Mouse (Mus musculus): Measurements from ENCODE around the gene Rhoj. TPM values are rescaled to one million over a fixed set of nuclear protein-coding genes. Genes with fewer than 3 reads are reported as not detected.
"Not testable (repeated sequence)": the region's sequence is repeated elsewhere in the genome, so short reads cannot be mapped to it uniquely, and the experiment has no call there.

Rhoj gene
- total RNA-seq, 2 experiments from 2014 or later: 14.2 to 15.3 TPM

- no peak for DNase-seq (ENCODE audit: low spot score)
Measured at GRCm38 (mm10) chr12:75348551-75348950, 40.4 kb downstream of the Rhoj start.

- DNase-seq (ENCODE audit: low spot score): not testable (repeated sequence)
Measured at GRCm38 (mm10) chr12:75349537-75349936, 41.4 kb downstream of the Rhoj start.

DNA sequence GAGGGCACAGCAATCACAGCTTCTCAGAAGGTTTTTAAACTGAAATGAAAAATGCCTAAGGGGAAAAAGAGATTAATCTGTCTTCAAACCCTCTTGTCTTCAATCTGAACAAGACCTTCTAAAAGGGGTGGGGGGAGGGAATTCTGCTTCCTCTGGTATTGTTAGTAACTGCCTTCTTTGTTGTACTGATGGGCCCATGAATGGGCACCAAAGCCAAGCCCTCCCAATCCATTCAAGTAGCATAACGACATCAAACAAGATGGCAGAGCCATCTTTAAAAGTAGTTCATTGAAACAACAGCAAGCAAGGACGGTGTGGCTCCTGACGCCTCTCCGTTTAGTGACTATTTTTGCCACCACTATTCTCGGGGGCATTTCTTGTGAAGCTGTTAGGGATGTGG is 42.6 kb downstream of the Rhoj start:
- DNase-seq (ENCODE audit: low spot score): no peak

DNA sequence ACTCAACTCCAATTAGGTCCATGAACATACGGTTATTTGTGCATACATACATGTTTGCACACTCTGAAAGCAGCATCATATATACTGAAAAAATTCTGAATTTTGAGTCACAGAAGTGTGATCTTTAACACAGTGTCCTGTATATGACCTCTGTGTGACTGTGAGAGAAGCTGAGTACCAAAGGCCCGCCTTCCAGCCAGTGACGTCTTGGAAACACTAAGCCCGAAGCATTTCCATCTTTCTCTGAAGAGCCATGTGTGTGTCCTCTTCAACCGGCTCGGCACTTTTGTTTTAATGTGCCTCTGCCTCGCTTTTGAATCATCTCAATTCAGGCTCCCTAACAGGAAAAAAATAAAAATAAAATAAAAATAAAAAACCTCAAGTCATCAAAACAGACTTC is 43.7 kb downstream of the Rhoj start:
- no peak for DNase-seq (ENCODE audit: low spot score)

- peak; percentile 53 for DNase-seq (ENCODE audit: low spot score)
Measured at GRCm38 (mm10) chr12:75352410-75352809, 44.3 kb downstream of the Rhoj start.

- DNase-seq (ENCODE audit: low spot score): no peak
Measured at GRCm38 (mm10) chr12:75354354-75354753, 46.2 kb downstream of the Rhoj start.

DNA sequence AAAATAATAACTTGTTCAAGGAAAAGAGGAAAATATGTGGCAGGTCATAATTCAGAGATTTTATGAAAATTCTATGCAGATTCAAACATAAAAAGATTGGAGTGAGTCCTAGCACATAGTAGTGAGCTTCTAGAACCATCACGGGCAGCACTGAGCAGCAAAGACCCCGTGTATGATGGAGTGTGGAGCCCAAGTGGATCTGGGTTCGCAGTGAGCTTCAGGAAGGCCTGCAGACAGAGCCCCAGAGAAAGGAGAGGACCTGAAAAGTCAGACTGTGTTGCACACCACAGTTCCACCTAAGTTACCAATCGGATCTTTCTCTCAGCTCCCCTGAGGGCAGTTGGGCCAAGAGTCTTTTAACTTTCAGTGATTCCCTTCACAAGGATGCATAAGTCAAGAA is 49.7 kb downstream of the Rhoj start:
- no peak for DNase-seq (ENCODE audit: low spot score)

DNA sequence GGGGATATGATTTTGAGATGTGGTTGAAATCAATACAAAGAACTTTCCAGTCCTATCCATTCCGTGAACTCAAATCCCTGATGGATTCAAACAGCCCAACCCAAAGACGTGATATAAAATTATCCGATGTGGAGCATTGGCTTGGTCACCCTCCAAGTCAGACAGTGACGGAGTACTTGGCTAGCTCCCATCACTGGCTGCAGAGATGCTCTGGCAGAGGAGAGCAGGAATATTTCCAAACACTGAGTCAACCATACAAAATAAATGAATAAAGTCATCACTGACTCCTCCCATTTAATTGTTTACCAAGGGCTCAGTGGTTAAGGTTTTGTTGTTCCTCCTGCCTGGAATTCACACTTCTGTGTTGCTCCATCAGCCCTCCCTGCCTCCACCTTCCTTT is 50.6 kb downstream of the Rhoj start:
- DNase-seq (ENCODE audit: low spot score): peak; percentile 84

GRCm38 (mm10) chr12:75359500-75359899 is 51.4 kb downstream of the Rhoj start:
- DNase-seq (ENCODE audit: low spot score): no peak

DNA sequence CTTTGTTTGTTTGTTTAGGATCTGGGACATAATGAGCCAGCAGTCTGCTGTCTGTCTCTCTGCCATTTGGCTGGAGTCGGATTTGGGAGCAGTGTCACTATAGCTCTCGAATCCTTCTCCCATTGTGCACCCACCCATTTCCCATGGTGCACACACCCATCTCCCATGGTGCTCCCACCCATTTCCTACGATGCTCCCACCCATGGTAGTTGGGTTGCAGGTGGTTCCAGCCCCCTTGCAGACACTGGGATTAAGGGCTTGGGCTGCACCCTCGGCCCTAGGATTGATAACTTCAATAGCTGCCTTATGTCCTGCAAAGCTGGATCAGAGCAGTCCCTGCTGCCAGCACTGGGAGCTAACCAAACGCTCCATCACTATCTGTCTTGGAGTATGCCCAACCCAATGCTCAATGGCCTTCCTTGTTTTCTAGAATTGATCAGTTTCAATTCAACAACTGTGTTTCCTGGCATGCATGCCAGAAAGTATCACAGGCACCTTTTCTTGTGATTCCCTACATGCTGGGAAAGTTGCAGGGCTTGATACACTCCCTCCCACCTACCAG is 51.9 kb downstream of the Rhoj start:
- no peak for DNase-seq (ENCODE audit: low spot score)

- no peak for DNase-seq (ENCODE audit: low spot score)
Measured at GRCm38 (mm10) chr12:75362456-75362855, 54.3 kb downstream of the Rhoj start.

GRCm38 (mm10) chr12:75364416-75364815 is 56.3 kb downstream of the Rhoj start:
- no peak for DNase-seq (ENCODE audit: low spot score)

GRCm38 (mm10) chr12:75365621-75366124 is 57.6 kb downstream of the Rhoj start:
- no peak for DNase-seq (ENCODE audit: low spot score)

- no peak for DNase-seq (ENCODE audit: low spot score)
Measured at GRCm38 (mm10) chr12:75367371-75367770, 59.2 kb downstream of the Rhoj start.

DNA sequence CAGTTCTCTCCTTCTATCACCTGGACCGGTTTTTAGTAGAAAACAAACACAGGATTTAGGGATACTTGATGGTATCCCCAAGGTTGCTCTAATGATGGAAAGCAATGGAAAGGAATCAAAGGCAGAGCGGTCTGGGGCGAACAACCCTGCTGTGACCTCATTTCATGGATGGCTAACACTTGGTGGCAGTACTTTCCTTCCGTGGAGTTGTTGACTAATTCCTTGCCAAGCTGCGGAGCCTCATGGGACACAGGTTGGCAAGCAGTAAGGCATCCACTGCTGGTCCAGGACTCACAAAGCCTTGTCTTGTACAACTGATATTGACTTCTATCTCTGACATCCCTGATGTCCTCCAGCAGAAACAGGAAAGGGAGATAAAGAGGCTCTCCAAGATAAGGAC is 60.4 kb downstream of the Rhoj start:
- peak; percentile 53 for DNase-seq (ENCODE audit: low spot score)

DNA sequence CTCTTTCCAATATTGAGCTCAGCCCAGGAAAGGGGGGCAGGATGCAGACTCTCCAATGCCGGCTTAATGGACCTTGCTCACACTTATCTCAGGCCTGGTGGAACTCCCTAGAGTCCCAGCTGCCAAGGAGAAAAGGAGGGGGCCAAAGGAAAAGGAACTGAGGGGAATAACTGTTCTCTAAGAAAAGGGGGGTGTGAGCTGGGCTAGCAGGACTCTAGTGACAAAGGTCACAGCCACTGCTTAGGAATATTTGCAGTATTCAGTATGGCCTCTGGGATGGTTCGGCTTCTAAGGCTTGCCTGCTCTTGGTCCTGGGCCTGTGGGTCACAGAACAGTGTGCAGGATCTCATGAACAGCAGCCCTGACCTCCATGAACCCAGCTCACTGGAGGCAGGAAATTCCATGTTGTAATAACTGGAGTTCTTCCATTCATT is 61.3 kb downstream of the Rhoj start:
- DNase-seq (ENCODE audit: low spot score): peak; percentile 60

DNA sequence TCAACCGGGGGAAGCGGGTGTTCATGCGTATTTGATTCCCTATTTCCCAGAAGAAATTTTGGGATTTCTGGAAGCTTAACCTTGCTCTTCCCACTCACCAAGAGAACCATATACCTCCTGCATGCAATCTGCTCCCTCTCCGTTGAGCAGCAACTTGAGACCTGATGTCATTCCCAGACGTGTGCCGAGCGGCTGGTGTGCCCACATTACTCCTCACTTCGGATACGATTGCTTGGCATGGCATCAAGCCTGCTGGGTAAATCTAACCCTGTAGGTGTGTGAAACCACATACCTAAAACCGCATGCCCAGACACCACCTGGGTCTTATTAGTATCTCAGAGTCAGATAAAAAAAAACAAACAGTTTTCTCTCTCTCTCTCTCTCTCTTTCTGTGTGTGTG is 66.3 kb downstream of the Rhoj start:
- no peak for DNase-seq (ENCODE audit: low spot score)

DNA sequence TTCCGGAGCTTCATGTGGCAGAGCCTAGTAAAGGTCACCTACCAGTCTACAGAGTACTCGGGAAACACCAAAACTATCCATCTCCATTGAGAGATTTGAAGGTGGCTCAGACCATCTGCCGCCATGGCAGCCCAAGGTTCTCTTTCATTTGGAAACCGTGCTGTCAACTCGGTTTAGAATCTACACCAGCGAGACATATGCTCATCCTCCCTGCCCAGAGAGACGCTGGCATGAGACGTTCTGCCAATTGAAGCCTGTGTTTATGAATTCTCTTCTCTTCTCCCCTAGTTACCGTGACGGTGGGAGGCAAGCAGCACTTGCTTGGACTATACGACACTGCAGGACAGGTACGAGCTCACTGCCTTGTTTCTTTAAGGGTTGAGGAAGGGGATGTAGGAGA is 66.9 kb downstream of the Rhoj start:
- no peak for DNase-seq (ENCODE audit: low spot score)

DNA sequence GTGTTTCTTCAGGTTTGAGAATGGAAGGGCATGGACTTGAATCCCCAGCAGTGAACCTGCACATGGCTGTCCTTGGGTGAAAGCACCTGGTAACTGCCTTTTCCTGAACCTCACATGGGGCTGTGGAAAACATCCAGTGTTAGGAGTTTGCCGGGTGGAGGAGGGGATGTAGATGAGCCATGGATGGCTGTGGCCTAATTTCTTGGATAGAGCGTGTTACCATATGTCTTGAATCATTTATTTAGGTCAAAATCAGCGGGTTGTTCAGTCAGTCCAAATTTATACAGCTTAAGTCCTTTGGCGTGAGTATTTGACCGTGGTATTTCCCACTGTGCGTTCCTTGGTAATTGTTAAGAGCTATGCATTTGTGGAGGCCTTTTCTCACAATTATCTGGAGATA is 68.0 kb downstream of the Rhoj start:
- DNase-seq (ENCODE audit: low spot score): no peak

DNA sequence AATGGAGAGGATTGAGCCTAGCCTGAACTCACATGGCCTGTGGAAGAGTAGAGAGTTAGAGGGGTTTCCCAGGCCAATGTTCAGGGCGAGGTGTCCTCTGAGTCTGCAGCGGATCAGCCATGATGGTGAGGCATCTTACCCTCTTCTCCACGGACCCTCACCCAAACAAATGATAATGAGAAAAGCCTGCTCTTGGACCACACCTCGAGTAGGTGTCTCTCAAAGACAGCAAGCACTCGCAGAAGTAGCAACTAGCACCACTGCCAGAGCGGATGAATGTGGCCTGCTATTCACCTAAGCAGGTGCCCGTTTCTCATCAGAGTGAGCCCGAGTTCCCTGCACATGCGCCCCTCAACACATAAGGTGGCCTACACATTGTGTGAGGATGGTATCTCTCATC is 78.6 kb downstream of the Rhoj start:
- DNase-seq (ENCODE audit: low spot score): no peak

DNA sequence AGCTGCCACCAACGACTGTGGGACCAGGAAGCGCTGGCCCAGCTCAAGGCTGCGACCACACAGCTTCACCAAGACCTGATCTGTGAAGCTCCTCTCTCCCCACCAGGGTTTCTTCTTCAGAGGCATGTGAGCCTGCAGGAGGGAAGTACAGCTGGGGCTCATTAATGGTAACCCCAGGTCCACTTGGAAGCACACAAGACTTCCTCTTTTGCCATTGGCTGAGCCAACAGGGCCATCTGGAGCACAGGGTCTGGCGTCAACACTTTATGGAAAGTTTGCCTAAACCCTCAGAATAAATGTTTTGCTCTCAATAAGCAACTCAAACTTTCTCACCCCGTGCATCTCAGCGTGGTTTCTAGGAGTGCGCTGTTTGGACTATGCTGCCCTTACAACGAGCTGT is 79.0 kb downstream of the Rhoj start:
- peak; percentile 51 for DNase-seq (ENCODE audit: low spot score)

DNA sequence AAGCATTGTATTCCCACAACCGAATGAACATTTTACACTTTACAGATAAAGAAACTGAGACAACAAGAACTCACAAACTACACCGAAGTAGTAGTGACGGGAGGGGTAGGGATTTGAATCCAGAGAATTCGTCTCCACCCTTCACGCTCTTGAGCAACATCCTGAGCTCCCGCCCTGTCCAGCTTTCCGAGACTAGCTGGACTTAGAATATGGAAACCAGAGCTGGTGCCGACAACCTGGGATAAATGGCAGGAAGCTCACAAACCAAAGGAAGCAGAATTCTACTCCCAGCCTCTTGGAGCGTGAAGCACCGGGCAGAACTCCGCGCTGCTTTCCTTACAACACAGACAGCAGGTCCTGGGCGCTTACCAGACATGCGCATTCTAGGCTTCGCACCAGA is 79.7 kb downstream of the Rhoj start:
- peak; percentile 51 for DNase-seq (ENCODE audit: low spot score)

DNA sequence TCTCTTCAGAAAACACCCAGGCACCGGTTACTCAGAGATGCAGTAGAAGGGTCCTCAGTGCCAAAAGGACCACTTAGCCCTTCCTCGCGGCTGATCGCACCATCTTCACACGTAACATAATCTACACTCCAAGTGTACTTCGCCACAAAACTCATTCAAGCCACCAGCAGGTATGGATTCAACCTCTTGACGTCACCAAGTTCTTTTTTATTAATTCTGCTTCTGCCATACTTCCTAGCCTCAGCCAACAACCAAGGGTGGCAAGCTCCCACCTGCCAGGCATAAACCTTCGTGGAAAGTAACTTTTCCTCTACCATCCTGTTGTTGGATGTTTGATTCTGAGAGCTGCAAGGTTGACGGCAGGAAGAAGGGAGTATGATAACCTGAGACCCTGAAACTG is 80.4 kb downstream of the Rhoj start:
- DNase-seq (ENCODE audit: low spot score): no peak
